In the genomic region with DNA sequence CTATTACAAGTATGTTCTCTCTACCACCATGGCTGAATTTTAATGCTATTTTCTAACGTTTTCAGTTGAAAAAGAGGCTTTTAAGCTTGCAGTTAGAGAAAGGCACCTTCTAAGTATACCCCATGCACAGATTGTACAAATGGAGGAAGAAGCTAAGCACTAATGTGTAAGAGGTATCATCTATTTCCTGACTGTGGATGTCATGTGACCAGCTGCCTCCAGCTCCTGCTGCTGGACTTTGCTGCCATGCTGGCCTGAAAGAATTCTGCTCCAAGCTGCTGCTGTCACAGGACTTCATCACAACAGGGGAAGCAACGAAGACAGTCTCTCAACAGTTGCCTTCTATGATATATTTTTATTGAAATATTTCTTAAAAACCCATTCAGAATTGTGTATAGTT, we compare ENCODE assay signal across 13 mouse cellular contexts.
"Had no signal": no experiment of that assay in that cellular context is flagged by ENCODE, and none has a peak within 500 bp of the region (broad histone marks: within the 10 kb centered on the region; RNA-seq: fewer than 3 reads in every experiment).

No protein-coding gene starts in this region.

- DNase-seq: lung, adult 18-20 months; lung, embryonic 14.5 days; lung, postnatal 10 days; lung, postnatal 4 days; midbrain, embryonic 14.5 days; right cerebral cortex, postnatal 14 days; thymus, adult 2 months; thymus, postnatal 25 days; thymus, postnatal 4 days had no signal

- H3K36me3 ChIP-seq: midbrain, embryonic 10.5 days; midbrain, embryonic 12.5 days; neural tube, embryonic 12.5 days; stomach, embryonic 15.5 days had no signal

- H3K4me2 ChIP-seq: lung, embryonic 14.5 days; midbrain, embryonic 12.5 days; neural tube, embryonic 12.5 days; stomach, embryonic 15.5 days had no signal

- H3K27me3 ChIP-seq: midbrain, embryonic 12.5 days; neural tube, embryonic 12.5 days; stomach, embryonic 15.5 days had no signal

- H3K4me3 ChIP-seq: midbrain, embryonic 10.5 days; midbrain, embryonic 12.5 days; neural tube, embryonic 12.5 days; stomach, embryonic 15.5 days had no signal
